Mouse (Mus musculus): Measurements from ENCODE around the gene Neu1. TPM values are rescaled to one million over a fixed set of nuclear protein-coding genes. Genes with fewer than 3 reads are reported as not detected.

Neu1 gene
- polyA plus RNA-seq, 2 experiments: 9.7 to 10.1 TPM

DNA sequence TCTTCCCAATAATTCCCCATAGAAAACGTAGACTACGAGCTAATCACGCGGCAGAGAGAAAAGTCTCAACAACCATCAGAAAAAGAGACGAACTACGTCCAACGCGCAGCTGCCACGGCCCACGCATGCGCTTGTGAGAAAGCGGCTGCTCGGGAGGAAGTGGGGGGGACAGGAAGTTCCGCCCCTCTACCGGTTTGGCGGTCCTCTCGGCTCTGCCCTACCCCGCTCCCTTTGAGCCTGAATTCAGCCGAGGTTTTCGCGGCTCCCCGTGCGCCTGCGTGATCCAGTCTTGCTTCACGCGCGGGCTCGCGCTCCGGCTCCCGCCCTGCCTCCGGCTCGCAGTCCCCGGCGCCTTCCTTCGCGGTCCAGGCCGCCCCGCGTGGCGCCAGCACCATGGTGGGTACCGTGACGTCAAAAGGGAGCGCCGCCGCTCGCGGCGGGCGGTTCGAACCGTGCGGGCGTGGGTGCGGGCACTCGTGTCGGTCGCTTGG is 50.7 kb downstream of the Neu1 start, which contains the start of gene Lsm2:
Gene Lsm2, plus strand, starts transcription at position 173 of the 491 bp plus-strand sequence.
- Histone ChIP-seq H3K9ac (replicated peaks) (peak within 1 kb of the TSS; percentile 95), H3K4me2 (ENCODE audit: low read depth) (peak within 1 kb of the TSS; percentile 95), H3K9me3 (ENCODE audit: control insufficient read depth, low read length) (no peaks in the 10 kb centered on the region), H3K27ac (peak within 1 kb of the TSS; percentile 90), H3K4me3 (ENCODE audit: insufficient read depth in 1 of 2, low read depth in 2 of 2, low read length in 2 of 2) (peak within 1 kb of the TSS; percentile 91 to 93), H3K36me3 (replicated peaks; ENCODE audit: control insufficient read depth, insufficient read depth, low read depth) (peaks cover 22% of the 10 kb centered on the region), H3K4me1 (replicated peaks; ENCODE audit: control insufficient read depth in 2 of 2, insufficient read depth in 2 of 2, low read length in 1 of 2) (peaks cover 7 to 18% of the 10 kb centered on the region in 2 experiments; a peak in 3 of 4 replicates), H3K27me3 (ENCODE audit: control insufficient read depth, insufficient read depth, low read length) (no peaks in the 10 kb centered on the region)
- TF ChIP-seq CTCF (IDR thresholded peaks at IDR 0.05; ENCODE audit: low read depth) (no peak), EP300 (IDR thresholded peaks at IDR 0.05; ENCODE audit: low read depth) (no peak)
- peak; percentile 85 to 87 (median 86) for DNase-seq (ENCODE audit: low read depth in 3 of 3, low spot score in 3 of 3)
- ATAC-seq (ENCODE audit: insufficient read depth): peak; percentile 94
- under 1% methylated on average over 58 of the region's 58 CpGs for WGBS (ENCODE audit: insufficient replicate concordance)

DNA sequence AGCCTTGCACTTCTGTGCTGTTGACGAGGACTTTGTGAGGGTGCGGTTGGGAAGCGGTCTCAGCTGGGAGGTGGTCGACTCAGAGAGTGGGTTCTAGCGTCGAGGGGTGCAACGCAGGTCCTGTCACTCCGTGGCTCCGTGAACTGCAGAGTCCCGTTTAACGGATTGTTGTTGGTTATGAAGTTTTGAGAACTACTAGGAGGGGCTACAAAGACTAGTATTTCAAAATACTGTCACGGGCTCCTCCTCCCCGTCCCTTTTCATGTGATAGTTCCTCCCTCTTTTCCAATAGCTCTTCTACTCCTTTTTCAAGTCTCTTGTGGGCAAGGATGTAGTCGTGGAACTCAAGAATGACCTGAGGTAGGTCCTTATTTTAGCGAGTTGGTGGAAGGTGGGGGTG is 51.3 kb downstream of the Neu1 start:
- Histone ChIP-seq H3K9ac (replicated peaks) (peak overlapping the region; percentile 95), H3K4me2 (ENCODE audit: low read depth) (peak overlapping the region; percentile 95), H3K27ac (peak overlapping the region; percentile 90), H3K4me1 (replicated peaks; ENCODE audit: control insufficient read depth in 2 of 2, insufficient read depth in 2 of 2, low read length in 1 of 2) (peaks cover 7 to 18% of the 10 kb centered on the region in 2 experiments; a peak in 3 of 4 replicates), H3K4me3 (ENCODE audit: insufficient read depth in 1 of 2, low read depth in 2 of 2, low read length in 2 of 2) (peak overlapping the region; percentile 91 to 93), H3K27me3 (ENCODE audit: control insufficient read depth, insufficient read depth, low read length) (no peaks in the 10 kb centered on the region), H3K9me3 (ENCODE audit: control insufficient read depth, low read length) (no peaks in the 10 kb centered on the region), H3K36me3 (replicated peaks; ENCODE audit: control insufficient read depth, insufficient read depth, low read depth) (peaks cover 22% of the 10 kb centered on the region)
- ATAC-seq (ENCODE audit: insufficient read depth) (no peak; the same call in 1 of the 2 replicates), DNase-seq (ENCODE audit: low read depth in 3 of 3, low spot score in 3 of 3) (no peak)
- WGBS (ENCODE audit: insufficient replicate concordance): under 1% methylated on average over 15 of the region's 15 CpGs
- TF ChIP-seq EP300 (IDR thresholded peaks at IDR 0.05; ENCODE audit: low read depth) (no peak), CTCF (IDR thresholded peaks at IDR 0.05; ENCODE audit: low read depth) (no peak)

DNA sequence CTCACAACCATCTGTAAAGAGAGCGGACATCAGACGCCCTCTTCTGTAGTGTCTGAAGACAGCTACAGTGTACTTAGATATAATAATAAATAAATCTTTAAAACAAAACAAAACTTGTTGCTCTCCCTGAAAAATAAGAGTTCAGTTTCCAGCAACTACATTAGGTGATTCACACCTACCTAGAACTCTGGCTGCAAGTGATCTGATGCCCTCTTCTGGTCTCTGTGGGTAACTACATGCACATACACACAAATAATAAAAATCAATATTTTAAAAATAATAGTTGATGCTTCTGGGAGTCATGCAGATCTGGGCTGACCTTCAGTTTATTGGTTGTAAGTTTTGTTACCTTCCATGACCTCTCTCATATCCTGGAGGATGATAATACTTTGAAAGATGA is 53.2 kb downstream of the Neu1 start:
- H3K4me3 ChIP-seq (ENCODE audit: insufficient read depth in 1 of 2, low read depth in 2 of 2, low read length in 2 of 2): no peak overlapping the region
- ATAC-seq (ENCODE audit: insufficient read depth) (no peak), DNase-seq (ENCODE audit: low read depth in 3 of 3, low spot score in 3 of 3) (peak in 1 of 3 experiments; percentile 30)
- H3K27me3 ChIP-seq (ENCODE audit: control insufficient read depth, insufficient read depth, low read length): no peaks in the 10 kb centered on the region
- H3K4me1 ChIP-seq (replicated peaks; ENCODE audit: control insufficient read depth in 2 of 2, insufficient read depth in 2 of 2, low read length in 1 of 2): peaks cover 7 to 18% of the 10 kb centered on the region in 2 experiments; a peak in 3 of 4 replicates
- TF ChIP-seq EP300 (IDR thresholded peaks at IDR 0.05; ENCODE audit: low read depth) (no peak), CTCF (IDR thresholded peaks at IDR 0.05; ENCODE audit: low read depth) (peak; percentile 70)
- no peak overlapping the region for H3K4me2 ChIP-seq (ENCODE audit: low read depth)
- 56% methylated on average over 2 of the region's 2 CpGs for WGBS (ENCODE audit: insufficient replicate concordance)
- H3K9me3 ChIP-seq (ENCODE audit: control insufficient read depth, low read length): no peaks in the 10 kb centered on the region
- H3K36me3 ChIP-seq (replicated peaks; ENCODE audit: control insufficient read depth, insufficient read depth, low read depth): peaks cover 27% of the 10 kb centered on the region
- no peak overlapping the region for H3K9ac ChIP-seq (replicated peaks)
- no peak overlapping the region for H3K27ac ChIP-seq

Other genes with a start within 250 kb of the Neu1 start
Only the 30 nearest of the 38 such genes appear.
- 0.02 TPM in 1 of 2 replicates, not detected in the other for gene Cyp21a1, start 126.7 kb upstream of the Neu1 start, polyA plus RNA-seq (2012; rRNA removed)
- gene Cyp21a1, start 126.7 kb upstream of the Neu1 start, polyA plus RNA-seq (2014; fragmentation: Nextera tagmentation; extraction: Ambion mirVana): not detected in 2 replicates
- gene Stk19, start 94.3 kb upstream of the Neu1 start, polyA plus RNA-seq (2012; rRNA removed): 12.8 and 14.8 TPM in 2 replicates
- 10.6 and 13.3 TPM in 2 replicates for gene Stk19, start 94.3 kb upstream of the Neu1 start, polyA plus RNA-seq (2014; fragmentation: Nextera tagmentation; extraction: Ambion mirVana)
- gene Dxo, start 94.2 kb upstream of the Neu1 start, polyA plus RNA-seq (2012; rRNA removed): 27.7 and 30.6 TPM in 2 replicates
- 24.0 and 28.1 TPM in 2 replicates for gene Dxo, start 94.2 kb upstream of the Neu1 start, polyA plus RNA-seq (2014; fragmentation: Nextera tagmentation; extraction: Ambion mirVana)
- 21.4 and 22.3 TPM in 2 replicates for gene Skiv2l, start 81.0 kb upstream of the Neu1 start, polyA plus RNA-seq (2012; rRNA removed)
- gene Skiv2l, start 81.0 kb upstream of the Neu1 start, polyA plus RNA-seq (2014; fragmentation: Nextera tagmentation; extraction: Ambion mirVana): 15.0 and 20.2 TPM in 2 replicates
- gene Nelfe, start 80.9 kb upstream of the Neu1 start, polyA plus RNA-seq (2012; rRNA removed): 26.9 and 37.5 TPM in 2 replicates
- gene Nelfe, start 80.9 kb upstream of the Neu1 start, polyA plus RNA-seq (2014; fragmentation: Nextera tagmentation; extraction: Ambion mirVana): 42.7 and 49.2 TPM in 2 replicates
- 103 and 159 TPM in 2 replicates for gene Cfb, start 68.7 kb upstream of the Neu1 start, polyA plus RNA-seq (2012; rRNA removed)
- 138 and 146 TPM in 2 replicates for gene Cfb, start 68.7 kb upstream of the Neu1 start, polyA plus RNA-seq (2014; fragmentation: Nextera tagmentation; extraction: Ambion mirVana)
- 5.1 and 6.2 TPM in 2 replicates for gene Zbtb12, start 51.8 kb upstream of the Neu1 start, polyA plus RNA-seq (2012; rRNA removed)
- 0.10 and 0.14 TPM in 2 replicates for gene Zbtb12, start 51.8 kb upstream of the Neu1 start, polyA plus RNA-seq (2014; fragmentation: Nextera tagmentation; extraction: Ambion mirVana)
- gene Gm20547, start 49.2 kb upstream of the Neu1 start, polyA plus RNA-seq (2012; rRNA removed): 0.02 TPM in 2 replicates
- not detected in 2 replicates for gene Gm20547, start 49.2 kb upstream of the Neu1 start, polyA plus RNA-seq (2014; fragmentation: Nextera tagmentation; extraction: Ambion mirVana)
- gene C2, start 33.0 kb upstream of the Neu1 start, polyA plus RNA-seq (2012; rRNA removed): 14.6 and 15.6 TPM in 2 replicates
- 14.1 and 15.8 TPM in 2 replicates for gene C2, start 33.0 kb upstream of the Neu1 start, polyA plus RNA-seq (2014; fragmentation: Nextera tagmentation; extraction: Ambion mirVana)
- gene Ehmt2, start 32.8 kb upstream of the Neu1 start, polyA plus RNA-seq (2012; rRNA removed): 28.5 and 29.7 TPM in 2 replicates
- gene Ehmt2, start 32.8 kb upstream of the Neu1 start, polyA plus RNA-seq (2014; fragmentation: Nextera tagmentation; extraction: Ambion mirVana): 10.2 TPM in 2 replicates
- gene Slc44a4, start 16.8 kb upstream of the Neu1 start, polyA plus RNA-seq (2012; rRNA removed): 1.0 and 1.6 TPM in 2 replicates
- gene Slc44a4, start 16.8 kb upstream of the Neu1 start, polyA plus RNA-seq (2014; fragmentation: Nextera tagmentation; extraction: Ambion mirVana): 2.5 and 2.7 TPM in 2 replicates
- 1.5 and 3.5 TPM in 2 replicates for gene Hspa1b, start 28.0 kb downstream of the Neu1 start, polyA plus RNA-seq (2012; rRNA removed)
- gene Hspa1b, start 28.0 kb downstream of the Neu1 start, polyA plus RNA-seq (2014; fragmentation: Nextera tagmentation; extraction: Ambion mirVana): not detected in 2 replicates
- not detected in 2 replicates for gene Gm20481, start 38.7 kb downstream of the Neu1 start, polyA plus RNA-seq (2012; rRNA removed)
- gene Gm20481, start 38.7 kb downstream of the Neu1 start, polyA plus RNA-seq (2014; fragmentation: Nextera tagmentation; extraction: Ambion mirVana): not detected in 2 replicates
- 0.90 and 2.5 TPM in 2 replicates for gene Hspa1a, start 40.9 kb downstream of the Neu1 start, polyA plus RNA-seq (2012; rRNA removed)
- gene Hspa1a, start 40.9 kb downstream of the Neu1 start, polyA plus RNA-seq (2014; fragmentation: Nextera tagmentation; extraction: Ambion mirVana): 0.38 and 0.41 TPM in 2 replicates
- 0.02 TPM in 1 of 2 replicates, not detected in the other for gene Hspa1l, start 41.5 kb downstream of the Neu1 start, polyA plus RNA-seq (2012; rRNA removed)
- gene Hspa1l, start 41.5 kb downstream of the Neu1 start, polyA plus RNA-seq (2014; fragmentation: Nextera tagmentation; extraction: Ambion mirVana): 0.19 and 0.25 TPM in 2 replicates
- 81.5 and 121 TPM in 2 replicates for gene Lsm2, start 50.6 kb downstream of the Neu1 start, polyA plus RNA-seq (2012; rRNA removed)
- 122 and 132 TPM in 2 replicates for gene Lsm2, start 50.6 kb downstream of the Neu1 start, polyA plus RNA-seq (2014; fragmentation: Nextera tagmentation; extraction: Ambion mirVana)
- 58.2 and 67.6 TPM in 2 replicates for gene Vars, start 69.7 kb downstream of the Neu1 start, polyA plus RNA-seq (2012; rRNA removed)
- 61.7 and 77.3 TPM in 2 replicates for gene Vars, start 69.7 kb downstream of the Neu1 start, polyA plus RNA-seq (2014; fragmentation: Nextera tagmentation; extraction: Ambion mirVana)
- 0.12 and 0.18 TPM in 2 replicates for gene Vwa7, start 85.3 kb downstream of the Neu1 start, polyA plus RNA-seq (2012; rRNA removed)
- 0.09 TPM in 1 of 2 replicates, not detected in the other for gene Vwa7, start 85.3 kb downstream of the Neu1 start, polyA plus RNA-seq (2014; fragmentation: Nextera tagmentation; extraction: Ambion mirVana)
- gene Sapcd1, start 96.8 kb downstream of the Neu1 start, polyA plus RNA-seq (2012; rRNA removed): 2.3 and 2.7 TPM in 2 replicates
- 2.5 and 2.7 TPM in 2 replicates for gene Sapcd1, start 96.8 kb downstream of the Neu1 start, polyA plus RNA-seq (2014; fragmentation: Nextera tagmentation; extraction: Ambion mirVana)
- gene Msh5, start 115.5 kb downstream of the Neu1 start, polyA plus RNA-seq (2012; rRNA removed): 3.3 and 4.3 TPM in 2 replicates
- gene Msh5, start 115.5 kb downstream of the Neu1 start, polyA plus RNA-seq (2014; fragmentation: Nextera tagmentation; extraction: Ambion mirVana): 2.3 and 2.9 TPM in 2 replicates
- 76.4 and 78.0 TPM in 2 replicates for gene Clic1, start 118.7 kb downstream of the Neu1 start, polyA plus RNA-seq (2012; rRNA removed)
- gene Clic1, start 118.7 kb downstream of the Neu1 start, polyA plus RNA-seq (2014; fragmentation: Nextera tagmentation; extraction: Ambion mirVana): 38.1 and 39.9 TPM in 2 replicates
- gene Ddah2, start 127.8 kb downstream of the Neu1 start, polyA plus RNA-seq (2012; rRNA removed): 12.0 and 12.3 TPM in 2 replicates
- 16.1 and 17.3 TPM in 2 replicates for gene Ddah2, start 127.8 kb downstream of the Neu1 start, polyA plus RNA-seq (2014; fragmentation: Nextera tagmentation; extraction: Ambion mirVana)
- 0.26 and 0.48 TPM in 2 replicates for gene Ly6g6c, start 134.1 kb downstream of the Neu1 start, polyA plus RNA-seq (2012; rRNA removed)
- gene Ly6g6c, start 134.1 kb downstream of the Neu1 start, polyA plus RNA-seq (2014; fragmentation: Nextera tagmentation; extraction: Ambion mirVana): 0.24 and 0.37 TPM in 2 replicates
- 2.3 and 2.6 TPM in 2 replicates for gene Mpig6b, start 134.9 kb downstream of the Neu1 start, polyA plus RNA-seq (2012; rRNA removed)
- gene Mpig6b, start 134.9 kb downstream of the Neu1 start, polyA plus RNA-seq (2014; fragmentation: Nextera tagmentation; extraction: Ambion mirVana): 4.0 and 6.6 TPM in 2 replicates
- 0.08 and 0.32 TPM in 2 replicates for gene Ly6g6e, start 145.6 kb downstream of the Neu1 start, polyA plus RNA-seq (2012; rRNA removed)
- not detected in 2 replicates for gene Ly6g6e, start 145.6 kb downstream of the Neu1 start, polyA plus RNA-seq (2014; fragmentation: Nextera tagmentation; extraction: Ambion mirVana)
- gene Ly6g6d, start 146.8 kb downstream of the Neu1 start, polyA plus RNA-seq (2012; rRNA removed): 0.95 and 1.2 TPM in 2 replicates
- gene Ly6g6d, start 146.8 kb downstream of the Neu1 start, polyA plus RNA-seq (2014; fragmentation: Nextera tagmentation; extraction: Ambion mirVana): 0.28 and 0.77 TPM in 2 replicates
- 4.1 and 5.1 TPM in 2 replicates for gene Ly6g6f, start 154.4 kb downstream of the Neu1 start, polyA plus RNA-seq (2012; rRNA removed)
- gene Ly6g6f, start 154.4 kb downstream of the Neu1 start, polyA plus RNA-seq (2014; fragmentation: Nextera tagmentation; extraction: Ambion mirVana): 5.0 and 6.3 TPM in 2 replicates
- gene Abhd16a, start 158.0 kb downstream of the Neu1 start, polyA plus RNA-seq (2012; rRNA removed): 29.1 and 30.0 TPM in 2 replicates
- gene Abhd16a, start 158.0 kb downstream of the Neu1 start, polyA plus RNA-seq (2014; fragmentation: Nextera tagmentation; extraction: Ambion mirVana): 42.3 and 44.3 TPM in 2 replicates
- gene Ly6g5c, start 177.0 kb downstream of the Neu1 start, polyA plus RNA-seq (2012; rRNA removed): not detected in 2 replicates
- gene Ly6g5c, start 177.0 kb downstream of the Neu1 start, polyA plus RNA-seq (2014; fragmentation: Nextera tagmentation; extraction: Ambion mirVana): not detected in 2 replicates
- gene Ly6g5b, start 184.2 kb downstream of the Neu1 start, polyA plus RNA-seq (2012; rRNA removed): 0.57 and 0.70 TPM in 2 replicates
- gene Ly6g5b, start 184.2 kb downstream of the Neu1 start, polyA plus RNA-seq (2014; fragmentation: Nextera tagmentation; extraction: Ambion mirVana): 0.27 TPM in 1 of 2 replicates, not detected in the other

Measured in liver, embryonic 14.5 days (tissue).